Mouse (Mus musculus) hematopoietic multipotent progenitor cell, adult 10-12 weeks (in vitro differentiated cells): Measurements from ENCODE around the gene Gnaq. TPM values are rescaled to one million over a fixed set of nuclear protein-coding genes. Genes with fewer than 3 reads are reported as not detected.

Experiments used
- polyA plus RNA-seq: library from polyadenylated mRNA; stranded (reverse); fragments of >175 nt; gene quantifications from 2 replicates; pipeline ENCODE4 v1.2.3, GENCODE M21; 2012; ENCODE audit warnings: low replicate concordance

The Gnaq gene
- polyA plus RNA-seq, result 6.1 and 13.9 TPM in 2 replicates

DNA sequence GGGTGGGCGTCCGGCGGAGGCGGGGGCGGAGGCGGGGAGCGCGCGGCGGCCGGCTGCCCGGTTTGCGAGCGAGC, at the start of gene Gnaq:
Gene Gnaq, plus strand, starts transcription at position 41 of the 74 bp plus-strand sequence.

GRCm38 (mm10) chr19:16435531-16436231, 303.1 kb downstream of the Gnaq start, which contains the start of gene Gna14:
Gene Gna14, plus strand, starts transcription at chr19:16435762.

Other genes with a start within 250 kb of the Gnaq start
- gene Psat1, start 185.5 kb upstream of the Gnaq start, polyA plus RNA-seq, result 3.2 and 5.2 TPM in 2 replicates
- gene Cep78, start 147.8 kb upstream of the Gnaq start, polyA plus RNA-seq, result 3.0 and 3.3 TPM in 2 replicates